Comparison of ENCODE assay signal across 19 mouse cellular contexts in genomic region chr15:59180076-59180475, GRCm38 (mm10).
DNase-seq lines count a peak whose midpoint lies in the region.
"Had no signal": no experiment of that assay in that cellular context is flagged by ENCODE, and none has a peak within 500 bp of the region (broad histone marks: within the 10 kb centered on the region; RNA-seq: fewer than 3 reads in every experiment).

No protein-coding gene starts in this region.

- no peaks in the 10 kb centered on the region for H3K27me3 ChIP-seq in heart, embryonic 10.5 days (ENCODE audit: insufficient read depth, poor library complexity, severe bottlenecking)
- H3K27me3 ChIP-seq: CH12.LX; embryonic facial prominence, embryonic 12.5 days; Patski had no signal

- no peaks in the 10 kb centered on the region for H3K9me3 ChIP-seq in heart, embryonic 10.5 days
- H3K9me3 ChIP-seq: embryonic facial prominence, embryonic 10.5 days; embryonic facial prominence, embryonic 12.5 days; G1E had no signal

- peak overlapping the region; percentile 22; the same call in 1 of the 2 replicates for H3K27ac ChIP-seq in heart, embryonic 10.5 days
- H3K27ac ChIP-seq: embryonic facial prominence, embryonic 10.5 days; embryonic facial prominence, embryonic 12.5 days had no signal

- H3K36me3 ChIP-seq in heart, embryonic 10.5 days, result no peaks in the 10 kb centered on the region
- H3K36me3 ChIP-seq: embryonic facial prominence, embryonic 10.5 days; embryonic facial prominence, embryonic 12.5 days; G1E had no signal

- whole genome bisulfite sequencing in heart, embryonic 10.5 days, result 89% methylated on average over 3 of the region's 3 CpGs

- peak; percentile 54 to 89 for DNase-seq in adrenal gland, adult (ENCODE audit: inconsistent age in 2 of 2, low spot score in 1 of 2)
- no peak for DNase-seq in adrenal gland, postnatal 25 days
- DNase-seq in adrenal gland, adult 8-10 months, result peak; percentile 78
- DNase-seq in adrenal gland, adult 18-20 months (ENCODE audit: low spot score in 2 of 2), result no peak
- no peak for DNase-seq in heart, embryonic 10.5 days (ENCODE audit: low spot score)
- no peak for DNase-seq in heart, postnatal 25 days (ENCODE audit: low spot score)
- DNase-seq in adrenal gland, postnatal 36 days, result peak; percentile 19 to 67
- no peak for DNase-seq in neural tube, embryonic 10.5 days (ENCODE audit: extremely low spot score, low spot score)
- DNase-seq: B cell, adult 2 months; cerebellum, adult 11 months; cerebellum, adult 2 months; cerebellum, adult 9-10 months; cerebellum, postnatal 10 days; cerebellum, postnatal 25 days had no signal

- H3K4me1 ChIP-seq in heart, embryonic 10.5 days, result peaks cover 18% of the 10 kb centered on the region
- H3K4me1 ChIP-seq: embryonic facial prominence, embryonic 12.5 days had no signal

- intact Hi-C loops in heart, postnatal 25 days (cut with DNase I), result no loop called here

- H3K4me3 ChIP-seq in heart, embryonic 10.5 days, result no peak overlapping the region
- H3K4me3 ChIP-seq: embryonic facial prominence, embryonic 10.5 days; embryonic facial prominence, embryonic 12.5 days had no signal

Comparison
In these comparisons a context has a peak if more than half of its experiments do, and no peak if none do; other contexts are left out.
1. DNase-seq: peak in adrenal gland, adult (2 of 2), adrenal gland, adult 8-10 months (single experiment) and adrenal gland, postnatal 36 days (2 of 2); none in adrenal gland, postnatal 25 days (single experiment), adrenal gland, adult 18-20 months (0 of 2), heart, embryonic 10.5 days (single experiment), heart, postnatal 25 days (single experiment) and neural tube, embryonic 10.5 days (single experiment).